ENCODE assay signal across 8 mouse cellular contexts in genomic region chr3:79567703-79568362, GRCm38 (mm10). TPM values are rescaled to one million over a fixed set of nuclear protein-coding genes. Genes with fewer than 3 reads are reported as not detected.
DNase-seq lines count a peak whose midpoint lies in the region; ATAC-seq lines count a peak whose summit lies in the region.

TSS of gene Fnip2 (minus strand) at chr3:79567796.

- no peaks in the 10 kb centered on the region for H3K27me3 ChIP-seq in hindbrain, embryonic 11.5 days (ENCODE audit: control insufficient read depth, insufficient read depth, low read length)

- peak within 1 kb of the TSS; percentile 87 for H3K4me2 ChIP-seq in hindbrain, embryonic 11.5 days (replicated peaks; ENCODE audit: low read depth, low read length)

- H3K4me3 ChIP-seq in hindbrain, embryonic 11.5 days (ENCODE audit: low read depth, low read length): peak within 1 kb of the TSS; percentile 82

- H3K4me1 ChIP-seq in hindbrain, embryonic 11.5 days (replicated peaks; ENCODE audit: control insufficient read depth, insufficient read depth, low read length): 0 out of 2 replicates have a peak, but pooled peaks cover 2% of the 10 kb centered on the region

- H3K27ac ChIP-seq in hindbrain, embryonic 11.5 days (ENCODE audit: low read depth, low read length): peak within 1 kb of the TSS; percentile 71

- H3K36me3 ChIP-seq in hindbrain, embryonic 11.5 days (ENCODE audit: control insufficient read depth, insufficient read depth, low read length): no peaks in the 10 kb centered on the region

- peak; percentile 98 for DNase-seq in Muller cell, postnatal 12 days (ENCODE audit: inconsistent ontology term)
- DNase-seq in cerebellum, adult 9-11 months: peak; percentile 95
- peak; percentile 81 to 84 for DNase-seq in frontal cortex, adult 2 months (ENCODE audit: extremely low spot score in 1 of 2, low spot score in 1 of 2)
- DNase-seq in hindbrain, embryonic 11.5 days (ENCODE audit: low spot score): peak; percentile 93
- peak; percentile 84 to 86 for DNase-seq in layer of hippocampus, postnatal 10 days (ENCODE audit: low spot score in 2 of 2)
- peak; percentile 94 for DNase-seq in lung, postnatal 10 days
- peak; percentile 87 for DNase-seq in ovary, postnatal 36 days (ENCODE audit: low spot score)
- peak; percentile 80 for DNase-seq in thymus, postnatal 25 days

- WGBS in hindbrain, embryonic 11.5 days: under 1% methylated on average over 55 of the region's 55 CpGs

- no peaks in the 10 kb centered on the region for H3K9me3 ChIP-seq in hindbrain, embryonic 11.5 days (ENCODE audit: control insufficient read depth, low read length)

- peak; percentile 97 for ATAC-seq in hindbrain, embryonic 11.5 days (ENCODE audit: low FRiP score)

- peak within 1 kb of the TSS; percentile 75 for H3K9ac ChIP-seq in hindbrain, embryonic 11.5 days (ENCODE audit: low read depth, low read length)

RNA-seq across cellular contexts. Expression of gene Fnip2, which starts in this region (rescaled TPM):
- polyA plus RNA-seq in frontal cortex, adult 2 months (2012; rRNA removed): 8.8 and 10.2 TPM in 2 replicates
- 6.9 and 7.9 TPM in 2 replicates for polyA plus RNA-seq in hindbrain, embryonic 11.5 days (2014; fragmentation: Nextera tagmentation; extraction: Ambion mirVana)
- total RNA-seq in layer of hippocampus, postnatal 10 days (2021): 10 to 100 TPM; 18.1 to 19.0 TPM

Comparison
In these comparisons a context has a peak if more than half of its experiments do, and no peak if none do; other contexts are left out.
1. Peak in every context shown above with its lines: DNase-seq, ATAC-seq, H3K4me3 ChIP-seq and H3K27ac ChIP-seq.